Mouse (Mus musculus) CD4-positive, CD25-positive, alpha-beta regulatory T cell, adult 4 months (primary cell): Measurements from ENCODE around the gene Dnajc19. TPM values are rescaled to one million over a fixed set of nuclear protein-coding genes. Genes with fewer than 3 reads are reported as not detected.
A peak's percentile ranks its signal among the peaks of the same experiment; 100 is the strongest.

Experiments used
- ATAC-seq: one replicate; pipeline ENCODE4 v1.8.0; 2017
- polyA plus RNA-seq, 2 experiments: library from polyadenylated mRNA; unstranded; fragments of 100-300 nt; shearing (Covaris generic); gene quantifications; one replicate each; pipeline ENCODE4 v1.2.1; 2017

Dnajc19 gene
- polyA plus RNA-seq, 2 experiments from 2014 or later: 129 to 159 TPM

- ATAC-seq: no peak
These were observed 52.2 kb downstream of the Dnajc19 start for GRCm38 (mm10) chr3:34028935-34029334.

GRCm38 (mm10) chr3:34021259-34021828 is 59.8 kb downstream of the Dnajc19 start:
- ATAC-seq: no peak

- ATAC-seq: no peak
These were observed 60.5 kb downstream of the Dnajc19 start for GRCm38 (mm10) chr3:34020382-34021258.

- peak; percentile 76 for ATAC-seq
These were observed 61.4 kb downstream of the Dnajc19 start, which contains the start of gene Fxr1 for GRCm38 (mm10) chr3:34019540-34020381. TSS of gene Fxr1 (plus strand) at chr3:34019943.

GRCm38 (mm10) chr3:34008191-34008590 is 72.9 kb downstream of the Dnajc19 start:
- no peak for ATAC-seq

GRCm38 (mm10) chr3:34007611-34008010 is 73.5 kb downstream of the Dnajc19 start:
- no peak for ATAC-seq

- ATAC-seq: no peak
These were observed 74.3 kb downstream of the Dnajc19 start for GRCm38 (mm10) chr3:34006824-34007223.

- no peak for ATAC-seq
These were observed 74.8 kb downstream of the Dnajc19 start for GRCm38 (mm10) chr3:34006301-34006700.

Other genes starting within 250 kb of the Dnajc19 start
- gene Ccdc39, start 237.0 kb downstream of the Dnajc19 start, polyA plus RNA-seq: under 1 TPM; 0.19 to 0.70 TPM
- gene Fxr1, start 61.4 kb downstream of the Dnajc19 start, polyA plus RNA-seq: 10 to 100 TPM; 45.6 to 48.5 TPM